Mouse (Mus musculus): Measurements from ENCODE around the gene Tns1. TPM values are rescaled to one million over a fixed set of nuclear protein-coding genes. Genes with fewer than 3 reads are reported as not detected.

Tns1 gene
- total RNA-seq, 2 experiments from 2014 or later: 20.0 to 20.5 TPM

Other genes starting within 250 kb of the Tns1 start
- gene Rufy4, start 1.1 kb upstream of the Tns1 start, total RNA-seq (2015; ENCODE audit: low replicate concordance): not detected in 2 replicates
- 0.13 TPM in 1 of 2 replicates, not detected in the other for gene Rufy4, start 1.1 kb upstream of the Tns1 start, total RNA-seq (2017; ENCODE audit: low replicate concordance)
- 6.3 and 6.8 TPM in 2 replicates for gene Cxcr2, start 29.5 kb upstream of the Tns1 start, total RNA-seq (2015; ENCODE audit: low replicate concordance)
- gene Cxcr2, start 29.5 kb upstream of the Tns1 start, total RNA-seq (2017; ENCODE audit: low replicate concordance): 6.8 and 11.6 TPM in 2 replicates
- not detected in 2 replicates for gene Cxcr1, start 70.2 kb upstream of the Tns1 start, total RNA-seq (2015; ENCODE audit: low replicate concordance)
- not detected in 2 replicates for gene Cxcr1, start 70.2 kb upstream of the Tns1 start, total RNA-seq (2017; ENCODE audit: low replicate concordance)
- 228 and 243 TPM in 2 replicates for gene Arpc2, start 111.6 kb upstream of the Tns1 start, total RNA-seq (2015; ENCODE audit: low replicate concordance)
- 69.4 and 89.7 TPM in 2 replicates for gene Arpc2, start 111.6 kb upstream of the Tns1 start, total RNA-seq (2017; ENCODE audit: low replicate concordance)
- not detected in 2 replicates for gene Gpbar1, start 154.1 kb upstream of the Tns1 start, total RNA-seq (2015; ENCODE audit: low replicate concordance)
- not detected in 2 replicates for gene Gpbar1, start 154.1 kb upstream of the Tns1 start, total RNA-seq (2017; ENCODE audit: low replicate concordance)
- 12.6 and 14.3 TPM in 2 replicates for gene Aamp, start 160.3 kb upstream of the Tns1 start, total RNA-seq (2015; ENCODE audit: low replicate concordance)
- gene Aamp, start 160.3 kb upstream of the Tns1 start, total RNA-seq (2017; ENCODE audit: low replicate concordance): 17.1 and 26.6 TPM in 2 replicates
- gene Pnkd, start 160.5 kb upstream of the Tns1 start, total RNA-seq (2015; ENCODE audit: low replicate concordance): 6.5 and 12.2 TPM in 2 replicates
- 0.76 and 1.8 TPM in 2 replicates for gene Pnkd, start 160.5 kb upstream of the Tns1 start, total RNA-seq (2017; ENCODE audit: low replicate concordance)
- not detected in 2 replicates for gene Tmbim1, start 181.2 kb upstream of the Tns1 start, total RNA-seq (2015; ENCODE audit: low replicate concordance)
- gene Tmbim1, start 181.2 kb upstream of the Tns1 start, total RNA-seq (2017; ENCODE audit: low replicate concordance): 0.45 and 0.90 TPM in 2 replicates
- not detected in 2 replicates for gene Catip, start 237.7 kb upstream of the Tns1 start, total RNA-seq (2015; ENCODE audit: low replicate concordance)
- not detected in 2 replicates for gene Catip, start 237.7 kb upstream of the Tns1 start, total RNA-seq (2017; ENCODE audit: low replicate concordance)